Mouse (Mus musculus) fat pad, adult 2 months (tissue): ENCODE results near the gene Klra3.
"Not testable (repeated sequence)": the region's sequence is repeated elsewhere in the genome, so short reads cannot be mapped to it uniquely, and the experiment has no call there.

ENCODE experiments used
- DNase-seq: peaks from one replicate; pipeline ENCODE4 v3.0.0-alpha.2; 2011; ENCODE audit warnings: low read depth, low spot score; ENCODE audit errors: extremely low read depth

Gene Klra3

DNA sequence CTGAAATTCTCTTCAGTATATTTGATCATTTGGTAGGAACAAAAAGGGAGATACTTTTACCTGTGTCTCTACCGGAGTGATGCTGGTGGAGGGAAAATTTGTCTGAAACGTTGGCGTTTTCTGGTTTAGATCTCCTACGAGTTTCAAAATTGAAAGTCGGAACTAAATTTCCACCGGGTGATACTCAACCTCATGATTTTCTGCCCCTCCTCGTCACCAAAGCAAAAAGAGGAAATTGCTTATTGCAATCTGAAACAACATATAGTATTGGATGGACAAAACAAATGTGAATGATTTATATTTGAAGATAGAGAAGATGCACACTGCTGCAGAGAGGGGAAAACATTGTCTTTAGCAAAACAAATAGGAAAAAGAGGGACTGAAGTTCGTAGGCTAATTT is at the start of gene Klra3:
Gene Klra3 (minus strand): TSS at position 164 of the 400 bp plus-strand sequence.
- no peak for DNase-seq

DNA sequence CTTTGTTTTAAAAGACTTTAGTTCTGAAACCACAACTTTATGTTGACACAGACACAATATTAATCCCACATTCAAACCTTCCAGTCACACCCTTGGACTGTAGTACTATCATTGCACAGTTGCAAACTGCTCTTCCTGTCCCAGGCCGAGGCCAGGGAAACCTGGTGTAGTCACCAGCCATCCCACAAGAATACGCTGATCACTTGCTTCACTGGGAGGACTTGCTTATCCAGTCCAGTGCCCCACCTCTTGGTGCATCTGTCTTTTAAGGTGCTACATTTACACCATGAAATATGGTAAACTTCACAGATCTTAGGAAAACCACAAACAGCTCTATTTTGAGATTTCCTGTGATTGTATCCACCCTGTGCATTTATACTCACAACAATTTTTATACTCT is 49.4 kb upstream of the Klra3 start, which contains the start of gene Klra1:
Gene Klra1 (minus strand): TSS at position 125 of the 400 bp plus-strand sequence.
- no peak for DNase-seq

DNA sequence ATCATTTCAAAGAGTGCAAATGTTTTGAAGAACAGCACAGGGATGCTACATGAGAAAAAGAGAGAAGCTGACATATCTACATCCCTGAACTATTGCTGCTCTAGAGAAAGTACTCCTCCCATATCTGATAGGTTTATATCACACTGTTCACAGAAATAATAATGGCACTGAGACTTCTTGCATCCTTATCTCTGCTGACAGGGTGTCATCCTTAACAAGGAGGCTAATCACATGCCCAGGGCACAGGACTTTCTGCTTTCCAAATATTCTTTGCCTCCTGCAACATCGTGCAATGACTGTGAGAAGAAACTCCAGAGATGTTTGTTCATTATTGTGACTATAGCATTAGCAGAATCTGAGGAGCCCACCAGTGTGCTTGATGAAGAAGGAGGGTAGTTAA is 48.4 kb upstream of the Klra3 start:
- no peak for DNase-seq

DNA sequence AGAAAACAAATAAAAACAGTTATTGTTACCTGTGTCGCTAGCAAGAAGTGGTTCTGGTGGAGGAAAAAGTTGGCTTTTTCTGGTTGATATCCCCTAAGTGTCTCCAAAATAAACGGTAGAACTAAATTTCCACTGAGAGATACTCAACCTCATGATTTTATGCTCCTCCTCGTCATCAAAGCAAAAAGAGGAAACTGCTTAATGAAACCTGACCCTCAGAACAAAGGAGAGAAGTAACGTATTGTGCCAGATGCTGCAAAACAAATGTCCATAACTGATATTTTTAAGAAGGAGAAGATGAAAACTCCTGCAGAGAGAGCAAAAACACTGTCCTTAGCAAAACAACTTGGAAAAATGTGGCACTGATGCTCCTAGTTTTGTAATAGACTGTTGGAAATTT is 45.0 kb upstream of the Klra3 start:
- no peak for DNase-seq

DNA sequence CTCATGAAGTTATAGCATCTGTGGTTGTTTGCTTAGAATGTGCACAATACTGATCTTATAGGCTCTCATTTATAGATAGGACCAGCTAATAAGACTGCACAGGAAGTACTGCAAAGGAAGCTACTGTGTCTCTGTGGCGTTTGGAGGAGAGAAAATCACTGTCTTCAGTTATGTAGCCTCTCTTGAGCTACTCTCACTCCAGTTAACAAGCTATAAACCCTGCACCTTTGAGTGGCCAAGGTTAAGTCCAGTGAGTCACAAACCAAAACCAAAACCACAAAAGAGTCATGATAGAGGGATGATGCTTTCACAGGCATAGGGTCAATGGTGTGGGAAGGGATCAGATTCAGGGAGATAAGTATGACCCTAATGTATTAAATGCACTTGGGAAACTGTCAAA is 8.0 kb upstream of the Klra3 start:
- DNase-seq: not testable (repeated sequence)

DNA sequence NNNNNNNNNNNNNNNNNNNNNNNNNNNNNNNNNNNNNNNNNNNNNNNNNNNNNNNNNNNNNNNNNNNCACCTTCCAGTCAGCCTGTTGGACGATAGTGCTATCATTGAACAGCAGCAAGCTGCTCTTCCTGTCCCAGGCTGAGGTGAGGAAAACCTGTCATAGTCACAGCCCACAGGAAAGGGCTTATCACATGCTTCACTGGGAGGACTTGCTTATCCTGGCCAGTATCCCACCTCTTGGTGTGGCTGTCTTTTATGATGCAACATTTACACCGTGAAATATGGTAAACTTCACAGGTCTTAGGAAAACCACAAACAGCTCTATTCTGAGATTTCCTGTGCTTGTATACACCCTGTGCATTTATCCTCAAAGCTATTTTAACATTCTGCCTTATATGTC is 4.6 kb upstream of the Klra3 start:
- DNase-seq: not testable (repeated sequence)

DNA sequence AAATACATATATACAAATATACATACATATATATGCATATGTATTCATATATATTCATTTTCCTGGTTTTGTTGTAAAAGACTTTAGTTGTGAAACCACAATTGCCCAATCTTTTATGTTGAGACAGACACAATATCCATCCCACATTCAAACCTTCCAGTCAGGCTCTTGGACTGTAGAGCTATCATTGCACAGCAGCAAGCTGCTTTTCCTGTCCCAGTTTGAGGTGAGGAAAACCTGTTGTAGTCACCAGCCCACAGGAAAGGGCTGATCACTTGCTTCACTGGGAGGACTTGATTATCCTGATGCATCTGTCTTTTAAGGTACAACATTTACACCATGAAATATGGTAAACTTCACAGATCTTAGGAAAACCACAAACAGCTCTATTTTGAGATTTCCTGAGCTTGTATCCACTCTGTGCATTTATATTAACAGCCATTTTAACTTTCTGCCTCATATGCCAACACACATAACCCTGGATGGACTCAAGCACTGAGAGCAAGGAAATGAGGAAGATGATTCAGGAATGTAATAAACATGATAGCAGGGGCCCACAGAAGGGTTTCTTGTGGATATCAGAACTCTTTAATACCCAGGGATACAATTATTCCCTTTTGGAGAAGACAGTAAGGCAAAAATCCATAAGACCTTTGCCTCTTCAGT is 49.3 kb downstream of the Klra3 start:
- peak; percentile 7 for DNase-seq

DNA sequence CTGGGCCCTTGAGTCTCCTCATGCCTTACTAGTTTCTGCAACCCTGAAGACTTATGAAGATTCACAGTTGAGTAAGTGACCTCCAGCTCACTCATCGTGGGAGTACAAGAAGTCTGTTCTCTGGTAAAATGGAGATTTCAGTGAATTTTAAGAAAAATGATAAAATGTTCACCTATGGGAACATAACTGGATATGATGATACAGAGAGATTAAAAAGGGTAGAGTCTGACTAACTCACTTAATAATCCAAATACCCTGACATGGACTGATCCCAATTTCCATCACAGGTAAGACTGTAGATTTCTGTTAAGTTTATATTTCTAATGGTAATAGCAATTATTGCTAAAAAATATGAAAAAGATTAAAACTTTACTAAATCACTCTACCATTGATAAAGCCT is 55.5 kb downstream of the Klra3 start, which contains the start of gene Klra10:
Gene Klra10 (minus strand): TSS at position 101 of the 400 bp plus-strand sequence.
- DNase-seq: not testable (repeated sequence)
